Mouse (Mus musculus) induced T-regulatory cell, adult 2 months (primary cell): ENCODE measurements around the gene Gbp7.
"Not testable (repeated sequence)": the region's sequence is repeated elsewhere in the genome, so short reads cannot be mapped to it uniquely, and the experiment has no call there.

Experiments used
- DNase-seq: peaks from one replicate; pipeline ENCODE4 v3.0.0-alpha.2; 2012; ENCODE audit warnings: low read depth

The Gbp7 gene

DNA sequence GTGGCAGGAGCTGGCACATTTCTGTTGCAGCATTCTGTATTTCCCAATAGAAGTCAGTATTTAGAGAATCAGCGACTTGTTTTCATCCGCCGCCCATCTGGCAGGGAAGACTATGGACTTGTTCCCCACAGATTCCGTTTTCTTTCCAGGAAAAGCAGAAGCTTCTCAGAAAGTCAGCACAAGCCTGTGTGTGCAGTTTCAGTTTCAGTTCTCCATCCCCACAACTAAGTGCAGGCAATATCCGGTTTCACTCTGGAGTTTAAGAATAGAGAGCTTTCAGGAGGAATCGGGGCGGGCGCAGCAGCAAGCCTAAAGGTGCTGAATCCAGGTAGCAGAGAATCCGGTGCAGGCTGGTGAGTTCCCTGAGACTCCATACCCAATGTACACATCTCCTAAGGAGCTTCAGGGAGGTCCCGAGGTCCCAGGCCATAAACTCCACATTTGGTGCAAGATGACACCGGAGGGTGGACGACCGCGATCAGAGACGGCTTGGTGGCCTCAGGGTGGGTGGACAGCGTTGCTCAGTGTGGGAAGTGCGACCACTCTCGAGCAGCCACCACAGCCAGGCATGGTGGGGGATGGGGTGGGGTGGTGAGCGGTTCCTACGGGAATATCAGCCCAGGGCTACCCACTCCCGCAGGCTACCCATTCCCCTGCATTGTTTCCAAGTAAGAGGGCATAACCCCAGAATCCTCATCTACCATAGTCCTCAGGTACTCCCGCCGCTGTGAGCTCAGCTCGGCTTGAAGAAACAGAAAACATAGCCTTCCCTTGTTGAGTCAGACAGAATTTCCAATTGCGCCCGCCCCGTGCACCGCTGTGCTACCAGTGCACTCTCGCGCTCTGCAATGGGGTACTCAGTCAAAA, at the start of gene Gbp7:
Gene Gbp7 (plus strand): TSS at position 256 of the 867 bp plus-strand sequence.
- DNase-seq = peak; percentile 92

DNA sequence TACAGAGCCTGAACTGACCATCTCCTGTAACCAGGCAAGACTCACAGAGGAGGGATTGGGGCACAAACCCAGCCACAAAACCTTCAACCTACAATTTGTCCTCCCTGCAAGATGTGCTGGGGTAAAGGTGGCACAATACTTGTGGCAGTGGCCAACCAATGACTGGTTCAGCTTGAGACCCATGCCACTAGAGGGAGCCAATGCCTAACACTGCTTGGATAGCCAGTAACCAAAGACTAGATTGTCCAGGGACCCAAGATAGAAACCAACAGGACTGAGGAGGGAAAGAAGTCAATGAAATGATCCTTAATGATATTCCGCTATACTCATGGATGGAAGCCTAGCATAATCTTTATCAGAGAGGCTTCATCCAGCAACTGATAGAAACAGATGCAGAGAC, 39.7 kb upstream of the Gbp7 start:
- DNase-seq = peak; percentile 89

DNA sequence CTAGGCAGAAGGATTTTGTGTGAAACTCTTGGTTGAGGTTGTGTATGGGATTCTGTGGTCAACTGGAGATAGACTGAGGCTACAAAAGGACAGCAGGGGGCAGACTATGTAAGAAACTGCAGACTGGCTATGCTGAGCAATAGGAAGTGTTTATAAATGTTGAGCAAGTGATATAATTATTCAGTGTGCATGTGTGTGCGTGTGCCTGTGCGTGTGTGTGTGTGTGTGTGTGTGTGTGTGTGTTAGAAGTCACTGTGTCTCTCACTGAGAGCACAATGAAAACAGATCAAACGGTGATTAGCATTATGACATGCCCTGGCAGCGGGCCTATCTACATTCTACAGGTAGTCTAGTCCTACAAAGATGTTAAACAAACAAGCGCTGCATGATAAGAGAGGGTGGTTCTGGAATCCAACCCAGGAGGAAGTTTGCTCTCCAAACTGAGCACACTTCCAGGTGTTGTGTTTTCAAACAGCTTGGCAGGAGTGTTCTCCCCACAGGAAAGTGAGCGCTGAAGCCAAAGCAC, 36.5 kb upstream of the Gbp7 start, which contains the start of gene Gbp5:
Gene Gbp5 (plus strand): TSS at position 443 of the 526 bp plus-strand sequence.
- DNase-seq = peak; percentile 90

DNA sequence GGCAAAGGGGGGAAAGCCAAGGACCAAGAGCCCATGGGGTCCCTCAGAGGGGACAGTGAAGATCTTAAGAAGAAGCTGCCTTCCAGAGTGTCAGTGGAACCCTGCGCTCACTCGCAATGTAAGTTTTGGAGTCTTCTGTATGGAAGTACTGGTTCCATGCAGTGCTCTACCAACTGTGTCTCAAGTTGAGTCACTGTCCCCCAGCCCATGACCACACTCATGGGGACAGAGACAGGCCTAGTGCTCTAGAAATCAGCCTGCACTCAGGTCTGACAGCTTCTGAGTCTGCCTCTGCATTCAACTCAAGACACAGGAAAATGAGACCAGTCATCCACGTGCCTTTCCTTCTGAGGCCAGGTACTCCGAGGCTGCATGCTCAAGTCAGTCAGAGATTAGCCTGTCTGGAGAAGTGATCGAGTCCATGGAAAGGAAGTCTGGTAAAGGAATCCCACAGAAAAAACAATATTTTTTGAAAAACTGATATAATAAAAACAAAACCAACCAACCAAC, 34.9 kb upstream of the Gbp7 start:
- peak; percentile 48 for DNase-seq

DNA sequence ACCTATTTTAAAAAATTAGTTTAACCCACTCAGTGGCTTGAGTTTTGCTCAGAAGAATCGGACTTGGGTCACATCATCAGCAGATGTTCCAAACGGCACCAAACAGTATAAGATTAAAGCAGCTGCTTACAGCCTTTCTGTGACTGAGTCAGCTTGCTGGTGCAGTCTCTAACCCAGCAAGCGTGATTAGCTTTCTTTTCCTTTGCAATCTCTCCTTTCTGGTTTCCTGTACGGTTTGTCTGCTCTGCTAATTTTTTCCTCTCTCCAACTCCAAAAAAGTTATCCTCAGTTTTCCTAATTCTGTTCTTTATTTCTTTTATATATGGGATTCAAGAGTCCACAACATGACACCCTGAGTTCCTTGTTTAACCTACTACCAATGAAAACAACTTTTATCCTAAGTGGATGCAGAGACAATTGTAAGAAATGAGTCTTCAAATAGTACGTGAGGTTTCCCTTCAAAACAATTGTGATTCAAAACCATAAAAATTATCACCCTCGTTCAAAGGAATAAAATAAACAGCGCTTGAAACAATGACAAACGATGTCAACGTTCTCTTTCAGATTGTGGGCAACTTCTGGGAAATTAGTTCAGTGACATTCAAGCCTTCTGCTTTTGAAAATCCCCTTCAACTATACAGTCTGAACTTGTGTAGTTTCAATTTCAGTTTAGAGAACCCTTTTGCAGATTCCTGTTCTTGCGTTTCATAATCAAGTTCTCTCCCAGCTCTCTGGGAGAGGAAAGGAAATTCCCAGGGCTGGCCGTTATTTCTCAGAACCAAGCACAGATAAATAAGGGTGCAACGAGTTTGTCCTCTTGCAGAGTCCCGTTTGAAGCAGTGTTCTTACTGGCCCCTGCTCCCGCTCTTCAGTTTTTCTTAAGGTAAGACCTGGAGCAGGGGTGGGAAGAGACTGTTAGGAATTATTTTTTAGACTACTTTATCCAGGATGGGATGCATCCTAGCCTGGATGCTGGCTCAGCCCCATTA, 33.7 kb upstream of the Gbp7 start:
- DNase-seq = peak; percentile 85

DNA sequence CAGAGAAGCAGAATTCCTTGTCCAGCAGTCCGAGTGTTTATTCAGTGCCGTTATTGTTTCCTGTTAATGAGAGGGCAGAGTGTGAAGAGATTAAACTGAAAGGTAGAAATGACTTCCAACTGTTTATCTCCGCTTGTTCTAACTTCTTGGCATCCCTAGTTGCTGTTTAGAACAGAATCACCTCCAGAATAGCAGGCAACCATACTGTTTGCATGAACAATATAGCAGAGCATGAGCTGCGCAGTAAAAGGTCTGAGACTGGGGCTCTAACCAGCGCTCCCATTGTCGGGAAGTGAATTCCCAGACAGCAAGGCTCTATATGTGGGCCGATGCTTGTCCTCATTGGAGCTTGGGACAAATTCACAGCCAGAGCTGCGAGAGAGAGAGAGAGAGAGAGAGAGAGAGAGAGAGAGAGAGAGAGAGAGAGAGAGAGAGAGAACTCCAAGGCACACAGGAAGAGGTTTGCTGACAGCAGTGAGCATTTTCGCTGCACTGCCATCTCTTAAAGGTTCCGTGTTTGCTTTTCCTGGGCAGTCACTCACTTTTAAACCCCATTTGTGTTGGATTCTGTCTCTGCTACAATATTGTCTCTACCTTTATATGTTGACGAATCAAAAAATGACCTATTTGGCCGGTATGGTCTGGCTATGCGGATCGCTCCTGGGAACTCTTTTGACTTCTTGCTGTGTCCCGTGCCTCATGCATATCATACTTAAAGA, 32.9 kb upstream of the Gbp7 start:
- DNase-seq = peak; percentile 75

DNA sequence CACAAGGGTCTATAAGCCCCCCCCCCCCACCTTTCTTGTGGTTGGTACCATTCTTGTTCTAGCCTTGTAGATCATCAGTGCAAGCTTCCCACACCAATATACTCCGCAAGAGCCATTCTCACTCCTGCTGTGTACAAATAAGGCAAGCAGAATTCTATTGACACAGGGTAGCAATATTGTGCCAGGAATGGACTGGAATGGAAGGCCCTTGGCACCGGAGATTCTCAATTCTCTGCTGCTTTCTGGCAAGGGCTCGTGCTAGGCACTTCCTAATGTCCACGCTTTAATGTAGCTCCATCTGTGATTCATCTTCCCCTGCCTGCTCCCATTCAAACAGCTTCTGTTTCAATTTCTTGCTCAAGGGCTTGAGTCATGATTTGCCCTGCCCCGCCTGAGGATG, 31.2 kb upstream of the Gbp7 start:
- peak; percentile 35 for DNase-seq

DNA sequence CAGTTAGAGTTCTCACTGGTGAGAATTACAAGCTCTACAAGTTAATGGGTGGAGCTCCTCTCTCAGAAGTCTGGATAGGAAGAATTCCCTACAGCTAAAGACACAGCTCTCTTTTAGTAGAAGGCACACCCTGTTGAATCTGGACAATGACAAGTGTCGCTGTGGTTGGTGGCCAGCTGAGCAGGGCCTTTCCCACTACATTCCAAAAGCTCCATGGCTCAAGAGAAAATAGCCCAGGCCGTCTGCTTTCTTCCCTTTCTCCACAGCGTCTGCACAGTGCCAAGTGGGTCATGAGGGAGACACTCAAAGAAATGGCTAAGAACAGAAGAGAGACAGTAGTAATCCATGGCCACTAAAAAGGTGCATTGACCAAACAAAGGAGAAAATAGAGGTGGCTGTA, 2.0 kb upstream of the Gbp7 start:
- DNase-seq = no peak

DNA sequence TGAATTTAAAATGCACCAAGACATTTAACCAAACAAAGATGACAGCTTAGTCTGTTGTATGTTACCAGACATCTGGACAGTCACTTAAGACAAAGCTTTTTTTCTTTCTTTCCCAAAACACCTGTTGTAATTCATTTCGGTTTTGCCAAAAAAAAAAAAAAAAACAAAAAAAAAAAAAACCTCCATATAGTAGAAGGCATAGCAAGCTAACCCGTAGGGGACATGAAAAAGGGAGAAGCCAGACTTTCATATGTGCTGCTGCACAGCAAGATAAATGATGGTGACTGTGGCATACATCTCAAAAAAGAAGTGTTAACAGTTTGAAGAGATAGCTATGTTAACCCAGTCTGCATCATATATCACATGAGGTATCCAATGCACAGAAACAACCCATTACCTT, 545 bp upstream of the Gbp7 start:
- DNase-seq = no peak

DNA sequence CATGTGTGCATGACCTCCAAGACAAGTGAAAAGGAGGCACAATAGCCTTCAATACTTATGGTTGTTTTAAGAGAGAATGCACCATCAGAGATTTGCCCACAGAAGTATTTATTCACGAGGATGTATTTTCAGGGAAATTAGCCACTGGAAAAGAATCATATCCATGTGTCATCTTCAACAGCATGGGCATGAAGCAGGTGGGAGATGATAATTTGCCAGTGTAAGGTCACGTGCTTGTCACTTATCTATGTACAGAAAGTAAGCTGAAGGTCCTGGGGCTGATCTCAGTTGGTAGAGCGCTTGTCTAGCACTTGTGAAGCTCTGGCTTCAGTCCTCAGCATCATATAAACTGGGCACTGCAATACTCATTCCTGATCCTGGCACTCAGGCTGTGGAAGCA, 1.5 kb downstream of the Gbp7 start:
- peak; percentile 56 for DNase-seq

DNA sequence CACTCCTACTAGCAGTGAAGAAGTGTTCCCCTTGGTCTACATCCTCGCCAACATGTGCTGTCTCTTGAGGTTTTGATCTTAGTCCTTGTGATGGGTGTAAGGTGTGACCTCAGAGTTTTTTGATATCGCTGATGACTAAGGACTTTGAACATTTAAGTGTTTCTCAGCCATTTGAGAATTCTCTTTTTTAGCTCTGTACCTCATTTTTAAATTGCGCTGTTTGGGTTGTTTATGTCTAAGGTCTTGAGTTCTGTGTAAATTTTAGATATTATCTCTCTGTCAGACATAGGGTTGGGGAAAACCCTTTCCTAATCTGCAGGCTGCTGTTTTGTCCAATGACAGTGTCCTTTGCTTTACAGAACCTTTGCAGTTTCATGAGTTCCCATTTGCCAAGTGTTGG, 3.0 kb downstream of the Gbp7 start:
- peak; percentile 83 for DNase-seq

DNA sequence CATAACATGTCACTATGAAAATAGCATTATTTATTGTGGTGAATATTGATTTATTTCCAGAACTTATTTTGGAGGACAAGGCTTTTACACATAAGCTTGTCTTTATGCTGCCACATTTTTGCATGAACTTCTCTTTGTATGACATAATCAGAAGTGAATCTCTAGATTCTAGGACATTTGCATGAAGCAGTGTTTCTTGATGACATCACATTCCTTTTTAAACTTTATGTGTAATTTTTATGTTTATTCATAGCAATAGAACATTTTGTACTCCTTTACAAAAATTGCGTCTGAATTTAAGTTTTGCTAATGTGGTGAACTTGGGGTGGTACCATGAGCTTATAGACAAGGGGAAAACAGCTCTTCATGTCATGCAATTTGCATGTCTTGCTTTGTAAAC, 5.5 kb downstream of the Gbp7 start:
- no peak for DNase-seq

DNA sequence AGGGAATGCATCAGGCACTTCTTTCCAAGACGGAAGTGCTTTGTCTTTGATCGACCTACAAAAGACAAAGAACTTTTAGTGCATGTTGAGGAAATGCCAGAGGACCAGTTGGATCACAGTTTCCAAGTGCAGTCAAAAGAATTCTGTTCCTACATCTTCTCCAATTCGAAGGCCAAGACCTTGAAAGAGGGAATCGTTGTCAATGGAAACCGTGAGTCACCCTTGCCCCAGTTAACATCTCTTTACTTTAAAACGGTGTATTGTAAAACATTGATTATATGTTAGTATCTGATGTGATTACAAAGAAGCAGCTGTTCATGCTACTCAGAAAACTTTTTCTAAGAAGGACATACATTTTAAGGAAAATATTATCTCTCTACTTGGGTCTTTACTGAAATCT, 11.2 kb downstream of the Gbp7 start:
- DNase-seq = no peak

DNA sequence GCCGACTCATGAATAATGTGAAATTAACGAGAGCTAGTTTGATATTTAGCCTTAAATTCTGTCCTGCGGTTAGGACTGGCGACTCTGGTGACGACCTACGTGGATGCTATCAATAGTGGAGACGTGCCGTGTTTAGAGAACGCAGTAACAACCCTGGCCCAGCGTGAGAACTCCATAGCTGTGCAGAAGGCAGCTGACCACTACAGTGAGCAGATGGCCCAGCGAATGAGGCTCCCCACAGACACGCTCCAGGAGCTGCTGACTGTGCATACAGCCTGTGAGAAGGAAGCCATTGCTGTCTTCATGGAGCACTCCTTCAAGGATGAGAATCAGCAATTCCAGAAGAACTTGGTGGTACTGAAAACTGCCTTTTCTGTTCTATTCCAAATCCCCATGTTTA, 12.6 kb downstream of the Gbp7 start:
- not testable (repeated sequence) for DNase-seq

DNA sequence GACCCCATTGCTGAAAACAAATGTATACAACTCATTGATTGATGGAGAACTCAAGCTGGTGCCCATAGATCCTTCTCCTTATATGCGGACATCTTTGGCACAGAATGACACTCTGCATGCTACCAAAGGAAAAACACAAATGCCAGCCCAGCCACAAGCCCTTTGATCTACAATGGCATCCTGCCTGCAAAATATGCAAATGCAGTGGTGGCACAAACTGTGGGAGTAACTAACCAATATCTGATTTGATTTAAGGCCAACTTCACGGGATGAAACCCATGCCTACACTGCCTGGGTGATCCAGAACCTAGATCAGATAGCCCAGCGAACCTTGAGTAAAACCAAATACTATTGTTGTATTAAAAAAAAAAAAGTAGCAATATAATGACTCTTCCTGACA, 16.5 kb downstream of the Gbp7 start:
- peak; percentile 73 for DNase-seq

DNA sequence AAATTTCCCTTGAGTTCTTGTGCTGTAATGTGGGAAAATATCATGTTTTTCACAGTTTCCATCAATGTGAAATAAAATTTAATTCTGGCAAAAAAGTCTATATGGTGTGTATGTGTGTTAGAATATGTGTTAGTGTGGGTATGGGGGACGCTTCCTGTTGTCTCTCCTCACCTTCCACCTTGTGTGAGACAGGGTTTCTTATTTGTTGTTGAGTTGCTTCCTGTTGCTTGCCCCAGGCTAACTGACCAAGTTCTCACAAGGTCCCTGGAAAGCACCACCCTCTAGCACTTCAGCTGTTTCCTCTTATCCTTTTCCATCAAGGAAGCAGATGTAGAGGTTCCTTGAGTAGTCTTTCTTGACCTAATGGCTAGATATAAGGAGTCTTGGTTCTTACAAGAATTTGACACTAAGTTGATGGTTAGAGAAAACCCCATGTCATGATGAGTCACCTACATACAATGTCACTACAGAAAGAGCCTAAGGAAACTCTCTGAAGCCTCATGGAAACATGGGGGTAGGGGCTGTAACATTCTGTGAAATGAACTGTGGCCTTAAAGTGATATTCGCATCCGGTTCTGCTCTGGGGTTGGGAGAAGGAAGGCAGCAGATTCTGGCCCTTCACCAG, 20.0 kb downstream of the Gbp7 start:
- DNase-seq = peak; percentile 77

DNA sequence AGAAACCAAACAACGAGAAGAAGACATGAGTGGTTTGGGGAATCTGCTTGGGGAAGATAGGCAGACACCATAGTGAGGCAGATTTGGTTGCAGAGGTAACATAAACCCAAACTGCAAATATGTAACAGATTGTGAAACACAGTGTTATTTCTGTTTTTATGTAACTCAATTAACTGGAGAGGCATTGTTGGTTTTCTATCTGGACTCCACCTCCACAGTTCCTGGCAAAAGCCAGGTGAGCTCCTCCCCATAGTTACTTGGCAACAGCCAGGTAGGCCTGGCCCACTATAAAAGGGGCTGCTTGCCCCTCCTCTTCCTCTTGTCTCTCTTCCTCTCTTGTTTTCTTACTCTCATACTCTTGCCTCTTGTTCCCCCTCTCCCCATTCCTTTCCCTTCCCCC, 24.5 kb downstream of the Gbp7 start:
- DNase-seq = no peak

DNA sequence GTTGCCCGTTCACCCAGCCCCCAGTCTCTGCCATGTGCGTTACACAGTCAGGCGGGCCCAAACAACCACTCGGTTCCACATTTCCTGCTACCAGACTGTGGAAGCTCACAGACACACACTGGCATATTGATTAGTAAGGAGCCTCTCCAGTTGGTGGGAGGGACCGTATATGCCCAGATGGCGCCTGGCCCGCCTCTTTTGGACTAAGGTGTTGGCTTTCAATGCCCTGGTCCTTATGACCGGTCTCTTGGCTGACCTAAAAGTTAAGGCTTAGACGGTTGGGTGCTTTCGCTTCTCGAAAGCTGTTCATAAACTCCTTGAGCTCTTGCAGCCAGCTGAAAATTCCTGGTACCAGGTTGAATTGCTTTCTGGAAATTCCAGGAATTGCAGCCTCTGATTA, 25.5 kb downstream of the Gbp7 start:
- no peak for DNase-seq

DNA sequence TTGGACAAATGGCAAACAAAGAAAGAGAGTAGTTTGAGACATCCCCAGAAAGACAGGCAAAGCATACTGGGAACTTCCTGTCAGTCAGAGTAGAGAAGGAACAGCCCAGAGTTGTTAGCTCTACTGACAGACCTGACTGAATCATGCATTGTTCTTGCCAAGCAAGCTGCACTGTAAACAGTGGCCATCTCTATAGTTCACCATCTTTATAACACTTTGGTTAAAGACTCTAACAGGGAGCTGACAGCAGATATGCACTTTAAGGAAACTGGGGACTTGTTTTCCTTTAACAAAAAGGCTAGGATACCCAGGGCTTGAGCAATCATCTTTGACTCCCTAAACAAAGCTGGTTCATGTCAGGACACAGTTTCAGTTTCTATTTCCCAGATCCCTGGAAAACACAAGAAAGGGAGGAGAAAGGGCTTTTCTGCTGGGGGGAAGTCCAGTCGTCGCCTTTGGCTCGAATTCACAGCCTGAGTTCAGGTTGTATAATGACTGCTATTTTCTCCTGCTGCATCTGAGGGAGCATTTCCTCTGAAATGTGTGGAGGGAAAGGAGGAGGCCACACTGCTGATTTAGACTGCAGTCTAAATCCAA, 29.6 kb downstream of the Gbp7 start, which contains the start of gene Gbp3:
Gene Gbp3 (plus strand): TSS at position 395 of the 597 bp plus-strand sequence.
- DNase-seq = peak; percentile 71

DNA sequence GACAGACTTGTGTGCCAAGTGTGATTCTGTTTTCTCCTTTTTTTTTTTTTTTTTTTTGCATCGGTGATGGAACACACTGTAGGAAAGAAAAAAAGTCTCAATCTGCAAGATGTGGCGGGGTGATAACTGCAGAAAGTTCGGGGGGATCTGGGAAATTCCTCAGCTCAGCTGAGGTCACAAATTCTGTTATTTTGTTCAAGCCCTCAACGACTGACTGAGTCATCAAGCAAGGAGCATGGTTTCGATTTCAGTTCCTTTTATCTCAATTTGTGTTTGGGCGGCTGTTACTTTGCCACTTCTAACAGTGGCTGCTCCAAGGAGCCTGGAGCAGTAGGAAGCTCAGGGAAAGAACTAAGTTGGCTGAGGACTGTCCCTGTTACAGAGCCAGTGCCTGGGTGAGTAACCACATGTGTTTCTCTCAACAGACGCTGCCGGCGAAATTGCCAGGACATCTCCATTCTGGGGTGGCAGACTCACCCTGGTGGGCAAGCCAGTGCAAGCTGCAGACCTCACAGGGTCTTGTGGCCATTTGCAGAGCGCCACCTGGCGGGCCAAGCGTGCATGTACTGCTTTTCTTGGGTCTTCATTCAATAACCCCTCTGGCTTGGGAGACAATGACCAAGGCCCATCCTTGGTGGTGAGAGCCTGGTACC, 30.3 kb downstream of the Gbp7 start:
- peak; percentile 96 for DNase-seq
